Mouse (Mus musculus) gastrocnemius, postnatal 36 days (tissue): ENCODE measurements around the gene Zbtb18. TPM values are rescaled to one million over a fixed set of nuclear protein-coding genes. Genes with fewer than 3 reads are reported as not detected.

Experiments used
- DNase-seq, 2 experiments: peaks; one replicate each; pipeline ENCODE4 v3.0.0; 2022
- intact Hi-C: fragments of 180-260 bp; cut with DNase I; formaldehyde crosslinking; loops from one replicate; pipeline ENCODE4 v1.15.1; 2025
- long read RNA-seq, 2 experiments: library from polyadenylated mRNA; stranded (forward); transcript quantifications; one replicate each; pipeline ENCODE4 v2.0.0; 2021
- total RNA-seq, 2 experiments: library from RNA; stranded (reverse); gene quantifications; 2 replicates each; pipeline ENCODE4 v1.2.3; 2021

Zbtb18 gene
- 10 to 100 TPM; 89.0 to 92.0 TPM for total RNA-seq
- long read RNA-seq, experiment 1, full-length matches to known transcripts: 20 of 24 reads
- long read RNA-seq, experiment 1, partial matches to known transcripts: 0 of 24 reads
- long read RNA-seq, experiment 1, other reads (novel, unspliced or antisense): 4 of 24 reads
- long read RNA-seq, experiment 2, full-length matches to known transcripts: 29 of 29 reads
- long read RNA-seq, experiment 2, partial matches to known transcripts: 0 of 29 reads
- long read RNA-seq, experiment 2, other reads (novel, unspliced or antisense): 0 of 29 reads

DNA sequence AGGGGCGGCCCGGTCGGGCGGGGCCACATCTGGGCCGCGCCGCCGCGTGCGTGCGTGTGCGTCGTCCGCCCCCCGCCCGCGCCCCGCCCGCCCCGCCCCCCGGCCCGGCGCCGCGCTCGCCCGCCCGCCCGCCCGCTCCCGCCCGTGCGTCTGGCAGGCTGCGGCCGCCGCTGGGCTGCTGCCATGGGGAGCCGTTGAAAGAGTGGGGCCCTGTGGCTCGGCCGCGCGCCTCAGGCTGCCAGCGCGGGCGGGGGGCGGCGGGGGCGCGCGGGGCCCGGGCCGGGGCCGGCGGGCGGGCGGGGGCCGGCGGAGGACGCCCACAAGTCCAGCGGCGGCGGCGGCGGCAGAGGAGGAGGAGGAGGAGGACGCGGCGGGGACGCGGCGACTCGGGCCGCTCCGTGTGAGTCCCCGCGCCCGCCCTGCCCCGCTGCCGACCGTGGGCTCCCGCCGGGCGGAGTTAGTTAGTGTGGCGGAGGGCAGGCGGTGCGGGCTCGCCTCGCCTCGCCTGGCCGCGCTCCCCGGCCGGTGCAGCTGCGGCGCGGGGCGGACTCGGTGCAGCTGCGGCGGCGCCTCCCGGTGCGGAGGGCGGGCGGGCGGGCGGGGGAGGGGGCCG, at the start of gene Zbtb18:
Gene Zbtb18 (plus strand): TSS at position 156 of the 613 bp plus-strand sequence.
- intact Hi-C loops: loop anchor here (5.0 kb wide), 1 partner anchor 200 kb away; no protein-coding TSS in a partner anchor
- peak in 1 of 2 experiments; percentile 24 for DNase-seq

DNA sequence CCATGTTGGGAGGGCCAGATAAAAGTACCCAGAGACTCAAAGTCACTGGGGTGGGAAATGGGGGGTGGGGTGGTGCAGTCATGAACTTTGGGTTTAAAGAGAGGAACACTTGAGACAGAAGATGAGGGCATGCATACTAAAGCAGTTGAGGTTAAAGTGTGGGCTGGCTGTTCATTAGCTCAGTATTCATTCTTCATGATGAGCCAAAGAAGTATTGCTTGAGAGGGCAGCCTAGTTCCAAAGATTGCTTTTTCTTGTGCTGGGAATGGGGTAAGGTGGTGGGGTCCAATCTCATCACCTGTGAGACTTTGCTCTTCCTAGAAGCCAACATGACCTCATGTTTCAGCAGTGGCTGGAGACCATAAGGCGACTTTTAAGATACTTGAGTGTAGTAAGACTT, 44.7 kb upstream of the Zbtb18 start:
- intact Hi-C loops: no loop called here
- no peak for DNase-seq

DNA sequence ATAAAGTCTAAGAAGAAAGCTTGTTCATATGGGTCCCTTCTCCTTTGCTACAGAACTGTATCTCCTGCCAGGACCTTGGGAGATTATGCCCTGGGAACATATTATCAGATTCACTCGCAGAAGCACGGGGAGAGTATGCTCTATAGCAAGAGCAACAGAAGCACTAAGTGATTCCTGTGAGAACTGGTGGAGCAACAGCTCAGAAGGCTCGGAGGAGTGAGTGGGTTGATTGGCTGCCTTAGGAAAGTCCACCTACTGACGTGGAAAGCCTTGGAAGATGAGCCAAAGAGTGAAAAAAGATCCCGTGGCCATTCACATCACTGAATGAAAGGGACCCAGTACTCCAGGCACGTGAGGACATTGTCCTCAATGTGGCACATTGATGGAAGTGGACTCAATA, 37.0 kb upstream of the Zbtb18 start:
- intact Hi-C loops: no loop called here
- no peak for DNase-seq

- intact Hi-C loops: loop anchor here (2.0 kb wide), 1 partner anchor 276 kb away; no protein-coding TSS in a partner anchor
- DNase-seq: no peak
Observed at GRCm38 (mm10) chr1:177408690-177409089, 33.5 kb upstream of the Zbtb18 start.

GRCm38 (mm10) chr1:177410769-177411348, 31.3 kb upstream of the Zbtb18 start:
- intact Hi-C loops: no loop called here
- DNase-seq: no peak

DNA sequence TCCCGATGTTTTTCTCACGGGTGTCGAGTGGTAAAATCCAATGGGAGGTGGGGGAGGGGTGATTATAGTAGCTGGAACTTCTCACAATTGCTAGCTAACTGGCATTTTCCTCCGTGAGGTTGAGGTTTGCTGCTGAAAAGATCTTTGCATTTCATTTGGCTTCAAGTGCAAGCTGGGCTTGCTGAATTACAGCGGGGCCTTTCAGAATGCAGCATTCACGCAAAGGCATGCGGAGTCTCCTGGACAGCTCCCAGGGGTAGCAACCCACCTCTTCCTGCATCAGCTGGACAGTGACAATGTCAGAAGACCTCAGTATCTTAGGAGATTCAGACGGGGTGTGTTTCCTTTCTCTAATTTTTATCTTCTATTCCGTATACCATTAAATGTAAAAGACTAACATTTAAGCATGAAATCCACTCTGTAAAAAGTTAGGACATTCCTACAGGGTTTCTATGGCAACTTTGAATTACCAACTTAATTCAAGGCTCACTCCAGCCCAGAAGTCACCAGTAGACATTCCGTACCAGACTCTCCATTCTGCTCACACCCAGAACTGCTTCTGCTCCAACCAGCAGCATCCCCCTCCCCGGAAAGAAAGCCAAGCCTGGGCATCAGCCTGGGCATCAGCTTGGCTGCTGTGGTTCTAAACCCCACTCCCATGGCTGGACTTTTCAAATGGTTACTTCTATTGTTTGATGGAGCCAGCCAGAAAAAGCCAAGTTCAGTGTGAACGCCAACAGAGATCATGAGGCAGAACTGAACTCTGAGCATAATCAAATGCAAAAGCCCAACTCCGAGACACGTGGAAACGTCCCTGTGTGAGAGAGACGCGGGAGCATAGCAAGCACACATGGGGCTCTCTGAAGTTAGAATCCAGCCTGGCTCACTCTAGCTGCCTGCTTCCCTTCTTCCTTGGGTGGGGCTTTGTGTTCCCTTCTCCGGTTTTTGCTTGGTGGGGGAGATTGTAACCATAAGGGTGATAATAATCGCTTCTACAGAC, 30.5 kb upstream of the Zbtb18 start:
- intact Hi-C loops: no loop called here

DNA sequence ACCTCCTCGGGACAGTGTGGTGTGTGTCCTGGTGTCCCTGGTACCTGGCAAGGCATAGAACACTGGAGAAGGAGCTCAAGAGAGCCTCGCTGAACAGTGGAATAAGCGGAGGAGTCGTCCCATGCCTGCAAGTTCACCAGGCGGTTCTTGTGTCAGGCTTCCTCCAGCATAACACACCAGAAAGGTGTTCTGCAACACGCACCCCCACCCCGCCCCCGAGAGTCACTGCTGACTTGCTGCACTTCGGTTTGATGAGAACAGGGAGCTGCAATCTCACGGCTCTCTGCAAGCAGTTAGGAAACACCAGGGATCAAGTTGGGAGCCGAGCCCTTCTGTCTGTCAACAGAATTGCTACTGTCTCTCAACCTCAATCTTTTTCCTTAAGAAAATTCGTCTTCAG, 22.8 kb upstream of the Zbtb18 start:
- DNase-seq: no peak
- intact Hi-C loops: no loop called here

More for the DNA sequence above, 30.5 kb upstream of the Zbtb18 start:
- DNase-seq: no peak

- intact Hi-C loops: no loop called here
- no peak for DNase-seq
Observed at GRCm38 (mm10) chr1:177420126-177420525, 22.0 kb upstream of the Zbtb18 start.

DNA sequence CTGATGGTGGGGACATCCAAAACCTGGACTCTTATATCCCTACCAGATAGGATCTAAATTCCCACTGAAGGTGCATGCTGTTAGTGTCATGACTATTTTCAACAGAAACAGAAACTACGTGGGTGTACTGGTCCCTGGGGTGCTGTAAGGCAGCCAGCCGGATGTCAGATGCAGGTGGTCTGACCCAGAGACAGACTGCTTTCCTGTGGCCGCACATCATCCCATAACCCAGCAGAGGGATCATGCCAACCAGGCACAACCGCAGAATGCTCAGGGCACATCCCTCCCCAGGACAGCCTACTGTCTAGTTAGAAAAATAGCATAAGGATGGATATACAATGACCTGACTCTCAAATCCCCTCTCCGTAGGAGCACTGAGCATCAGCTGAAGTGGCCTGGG, 14.3 kb upstream of the Zbtb18 start:
- no peak for DNase-seq
- intact Hi-C loops: no loop called here

GRCm38 (mm10) chr1:177428338-177428737, 13.8 kb upstream of the Zbtb18 start:
- intact Hi-C loops: no loop called here
- DNase-seq: no peak

DNA sequence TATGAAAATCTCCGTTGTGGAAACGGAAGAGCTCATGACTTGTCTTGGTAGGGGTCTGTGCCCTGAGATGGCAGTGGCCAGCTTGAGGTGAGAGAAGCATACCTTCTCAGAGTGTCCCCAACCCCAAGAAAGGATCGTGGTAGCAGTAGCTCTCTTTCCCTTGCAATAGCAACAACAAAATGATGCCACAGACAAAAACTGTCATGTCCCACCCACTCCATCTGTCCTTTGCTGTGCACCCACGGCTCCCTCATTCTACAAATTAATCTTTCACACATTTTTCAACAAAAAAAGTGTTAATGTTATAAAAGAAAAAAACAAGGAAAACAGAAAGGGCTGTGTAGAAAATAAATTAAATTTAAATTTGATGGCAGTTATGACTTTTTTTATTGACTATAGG, 13.1 kb upstream of the Zbtb18 start:
- intact Hi-C loops: no loop called here
- no peak for DNase-seq

GRCm38 (mm10) chr1:177440411-177440810, 1.7 kb upstream of the Zbtb18 start:
- DNase-seq: no peak
- intact Hi-C loops: loop anchor here (5.0 kb wide), 1 partner anchor 202 kb away; no protein-coding TSS in a partner anchor

DNA sequence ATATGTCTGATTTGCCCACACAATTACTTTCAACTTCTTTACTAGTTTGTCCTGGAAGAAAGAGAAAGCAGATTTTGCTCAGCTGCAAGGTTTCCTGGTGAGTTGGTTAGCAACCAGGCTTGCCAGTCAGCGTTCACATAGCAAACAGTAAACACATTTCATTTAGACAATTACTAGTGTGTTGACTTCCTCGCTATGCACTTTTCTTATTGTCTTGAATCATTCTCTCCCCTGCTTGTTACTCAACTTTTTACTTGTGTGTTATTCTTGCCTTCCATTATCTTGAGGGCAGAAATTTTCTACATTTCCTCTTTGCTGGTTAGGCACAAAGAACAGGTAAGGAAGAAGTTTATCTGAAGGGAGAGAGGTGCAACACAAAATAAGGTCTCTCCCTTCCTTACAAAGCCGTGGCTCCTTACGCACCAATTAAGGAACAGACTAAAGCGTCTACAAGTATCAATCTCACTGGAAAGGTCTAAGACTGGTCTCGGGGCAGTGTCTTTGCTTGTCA, 1.1 kb upstream of the Zbtb18 start:
- intact Hi-C loops: loop anchor here (5.0 kb wide), 1 partner anchor 201 kb away; no protein-coding TSS in a partner anchor
- no peak for DNase-seq

GRCm38 (mm10) chr1:177441492-177442195, 507 bp upstream of the Zbtb18 start:
- peak; percentile 92 to 97 for DNase-seq
- intact Hi-C loops: loop anchor here (5.0 kb wide), 1 partner anchor 201 kb away; no protein-coding TSS in a partner anchor

- intact Hi-C loops: loop anchor here (5.0 kb wide), 1 partner anchor 199 kb away; no protein-coding TSS in a partner anchor
- DNase-seq: peak in 1 of 2 experiments; percentile 29
Observed at GRCm38 (mm10) chr1:177442821-177443723, 921 bp downstream of the Zbtb18 start.

DNA sequence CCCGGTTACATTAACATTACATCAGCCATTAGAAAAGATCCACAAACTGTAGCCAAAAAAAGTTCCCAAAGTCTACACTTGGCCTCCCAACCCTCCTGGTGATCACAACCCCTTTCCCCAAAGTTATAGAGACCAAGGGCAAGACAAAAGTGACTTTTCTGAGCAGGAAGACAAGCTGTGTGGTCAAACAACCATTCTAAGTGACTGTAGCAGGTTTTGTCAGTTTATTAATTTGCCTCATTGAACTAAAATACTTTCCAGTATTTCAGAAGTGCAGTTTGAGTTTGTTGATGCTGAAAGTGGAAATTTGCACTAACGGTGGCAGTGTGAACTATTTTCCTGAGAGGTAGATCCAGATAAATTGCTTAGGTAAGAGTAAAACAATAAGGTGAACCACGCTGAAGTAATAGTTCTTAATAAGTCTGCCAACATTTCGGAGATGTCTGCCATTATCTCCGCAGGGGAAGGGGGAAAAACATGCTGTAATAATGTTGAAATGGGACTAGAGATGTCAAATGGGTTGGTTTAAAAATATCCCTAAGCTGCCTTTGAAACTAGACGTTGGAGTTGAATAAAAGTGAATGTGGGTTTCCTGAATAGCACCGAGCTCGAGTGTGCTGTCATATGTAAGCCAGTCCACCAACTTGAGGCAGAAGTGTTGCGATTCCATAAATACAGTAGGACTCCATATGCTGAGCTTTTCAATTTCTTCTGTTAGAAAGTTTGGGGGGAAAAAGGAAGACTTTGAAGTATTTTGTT, 1.8 kb downstream of the Zbtb18 start:
- DNase-seq: no peak
- intact Hi-C loops: loop anchor here (5.0 kb wide), 1 partner anchor 198 kb away; no protein-coding TSS in a partner anchor

DNA sequence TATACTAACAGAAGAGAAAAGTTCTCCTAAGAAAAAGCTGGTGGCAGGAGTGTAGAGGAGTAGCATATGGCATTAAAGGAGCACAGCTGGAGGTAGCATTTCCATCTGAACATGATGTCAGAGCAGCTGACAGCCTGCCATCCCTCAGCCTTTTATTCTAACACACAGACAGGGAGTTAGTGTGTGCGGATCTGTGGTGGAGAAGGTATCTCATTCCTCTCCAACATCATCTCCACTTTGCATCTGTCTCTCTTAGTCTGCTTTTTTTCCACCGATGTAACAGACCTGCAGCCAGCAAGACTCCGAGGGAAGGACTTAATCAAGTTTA, 2.3 kb downstream of the Zbtb18 start:
- intact Hi-C loops: loop anchor here (5.0 kb wide), 1 partner anchor 198 kb away; no protein-coding TSS in a partner anchor
- DNase-seq: no peak

GRCm38 (mm10) chr1:177444941-177445340, 2.8 kb downstream of the Zbtb18 start:
- intact Hi-C loops: loop anchor here (5.0 kb wide), 1 partner anchor 197 kb away; no protein-coding TSS in a partner anchor
- DNase-seq: no peak
